Mouse (Mus musculus) neural tube, embryonic 13.5 days (tissue): ENCODE measurements around the gene Slc8a1. TPM values are rescaled to one million over a fixed set of nuclear protein-coding genes. Genes with fewer than 3 reads are reported as not detected.

Experiments
- ATAC-seq: fragments of 200-750 bp; cut with Nextera tagmentation; 2 replicates; pipeline ENCODE4 v1.8.0; 2017; ENCODE audit warnings: low read depth, mild to moderate bottlenecking, moderate TSS enrichment, moderate library complexity
- H3K27ac ChIP-seq: fragments of 300-500 bp; sonication (generic); replicated peaks from 2 replicates; pipeline ENCODE4 v1.5.1; 2015; ENCODE audit warnings: moderate library complexity, mild to moderate bottlenecking, inconsistent platforms
- H3K27me3 ChIP-seq: fragments of 300-500 bp; sonication (generic); 2 replicates; pipeline ENCODE4 v1.6.1; 2015; ENCODE audit warnings: mild to moderate bottlenecking, inconsistent platforms
- H3K36me3 ChIP-seq: fragments of 300-500 bp; sonication (generic); 2 replicates; pipeline ENCODE4 v1.6.1; 2015; ENCODE audit warnings: mild to moderate bottlenecking, inconsistent platforms
- H3K4me1 ChIP-seq: fragments of 300-500 bp; sonication (generic); replicated peaks from 2 replicates; pipeline ENCODE4 v1.6.1; 2015; ENCODE audit warnings: inconsistent platforms
- H3K4me2 ChIP-seq: fragments of 300-500 bp; sonication (generic); 2 replicates; pipeline ENCODE4 v1.6.1; 2015; ENCODE audit warnings: inconsistent platforms, mild to moderate bottlenecking, moderate library complexity
- H3K4me3 ChIP-seq: fragments of 300-500 bp; sonication (generic); 2 replicates; pipeline ENCODE4 v1.5.1; 2015; ENCODE audit warnings: mild to moderate bottlenecking, inconsistent platforms
- H3K9ac ChIP-seq: fragments of 300-500 bp; sonication (generic); 2 replicates; pipeline ENCODE4 v1.6.1; 2015; ENCODE audit warnings: moderate library complexity, mild to moderate bottlenecking, inconsistent platforms
- H3K9me3 ChIP-seq: fragments of 300-500 bp; sonication (generic); 2 replicates; pipeline ENCODE4 v1.6.1; 2016; ENCODE audit warnings: inconsistent platforms
- whole genome bisulfite sequencing: fragments of 180-500 bp; shearing (Covaris S2); methylation state at CpG from one replicate; pipeline ENCODE4 v1.1.7; 2015; 5-methylcytosine and 5-hydroxymethylcytosine counted together
- polyA plus RNA-seq: library from polyadenylated mRNA; unstranded; fragments of >200 nt; fragmentation: Nextera tagmentation; extraction: Ambion mirVana; gene quantifications from 2 replicates; pipeline ENCODE4 v1.2.1, GENCODE M21; 2015

Slc8a1 gene
- polyA plus RNA-seq, 1 experiment from 2014 or later = 13.8 TPM

DNA sequence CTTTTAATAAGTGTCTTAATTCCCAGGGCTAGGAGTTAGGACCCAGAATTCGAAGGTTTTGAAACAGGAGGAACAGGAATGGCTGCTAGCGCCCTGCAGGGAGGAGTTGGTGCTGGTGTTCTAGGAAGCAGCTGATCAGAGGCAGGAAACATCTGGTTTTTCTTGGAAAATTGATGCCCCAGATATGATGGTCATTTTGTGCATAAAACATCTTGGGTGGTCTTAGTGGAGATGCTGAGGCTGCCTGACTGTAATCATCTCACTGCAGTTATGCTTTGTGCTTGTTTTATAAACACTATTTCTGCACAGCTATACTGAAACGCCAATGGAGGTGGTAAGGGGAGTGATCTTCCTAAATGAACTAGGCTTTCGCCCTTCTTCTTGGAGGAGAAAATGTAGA lies 345.1 kb downstream of the Slc8a1 start:
- Histone ChIP-seq H3K4me2 (no peak overlapping the region), H3K4me1 (0 out of 2 replicates have a peak, but pooled peaks cover 3% of the 10 kb centered on the region), H3K9ac (no peak overlapping the region), H3K27ac (no peak overlapping the region), H3K36me3 (0 out of 2 replicates have a peak, but pooled peaks cover 3% of the 10 kb centered on the region), H3K4me3 (no peak overlapping the region), H3K9me3 (no peaks in the 10 kb centered on the region), H3K27me3 (no peaks in the 10 kb centered on the region)
- ATAC-seq = no peak
- 79% methylated on average over 4 of the region's 4 CpGs for WGBS

DNA sequence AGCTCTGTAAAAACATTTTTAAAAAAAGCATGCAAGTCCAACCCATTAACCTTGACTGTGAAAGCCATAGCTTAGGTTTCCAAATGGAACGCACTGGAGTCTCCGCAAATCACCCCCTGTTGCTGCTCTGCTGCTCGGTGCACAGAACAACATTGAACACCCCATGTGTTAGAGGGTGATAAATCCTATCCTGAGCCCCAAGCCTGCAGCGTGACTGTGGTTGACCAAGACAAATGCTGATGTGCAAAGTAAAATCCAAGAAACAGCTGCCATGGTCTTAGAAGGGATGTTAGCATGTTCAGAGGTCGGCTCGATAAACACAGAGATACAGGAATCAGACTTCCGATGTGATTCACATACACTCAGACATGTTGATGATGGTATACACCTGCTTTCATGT lies 346.7 kb downstream of the Slc8a1 start:
- Histone ChIP-seq H3K27ac (no peak overlapping the region), H3K4me3 (no peak overlapping the region), H3K9me3 (no peaks in the 10 kb centered on the region), H3K4me2 (no peak overlapping the region), H3K36me3 (peaks cover 8% of the 10 kb centered on the region; the same call in 1 of the 2 replicates), H3K27me3 (no peaks in the 10 kb centered on the region), H3K4me1 (0 out of 2 replicates have a peak, but pooled peaks cover 3% of the 10 kb centered on the region), H3K9ac (no peak overlapping the region)
- no peak for ATAC-seq
- 74% methylated on average over 7 of the region's 7 CpGs for WGBS

DNA sequence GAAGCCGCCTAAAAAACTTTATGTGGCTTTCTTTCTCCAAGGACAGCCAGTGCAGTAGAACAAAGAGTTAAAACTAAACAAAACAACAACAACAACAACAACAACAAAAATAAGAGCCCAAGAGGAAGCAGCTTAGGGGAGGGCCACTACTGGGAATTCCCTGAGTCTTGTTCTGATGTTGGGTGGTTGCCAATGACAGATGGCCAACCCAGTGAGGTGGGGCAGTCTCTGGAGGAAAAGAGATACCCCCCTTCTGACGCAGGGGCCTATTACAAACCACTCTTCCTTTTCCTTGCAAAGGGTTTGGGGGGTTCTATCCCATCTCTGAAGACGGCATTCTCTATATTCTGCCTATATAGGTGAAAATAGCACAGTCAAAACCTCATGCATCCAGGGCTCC lies 347.4 kb downstream of the Slc8a1 start:
- Histone ChIP-seq H3K9me3 (no peaks in the 10 kb centered on the region), H3K27ac (no peak overlapping the region), H3K4me3 (no peak overlapping the region), H3K4me2 (no peak overlapping the region), H3K4me1 (0 out of 2 replicates have a peak, but pooled peaks cover 3% of the 10 kb centered on the region), H3K27me3 (no peaks in the 10 kb centered on the region), H3K9ac (no peak overlapping the region), H3K36me3 (peaks cover 8% of the 10 kb centered on the region; the same call in 1 of the 2 replicates)
- ATAC-seq = no peak
- 84% methylated on average over 3 of the region's 3 CpGs for WGBS

DNA sequence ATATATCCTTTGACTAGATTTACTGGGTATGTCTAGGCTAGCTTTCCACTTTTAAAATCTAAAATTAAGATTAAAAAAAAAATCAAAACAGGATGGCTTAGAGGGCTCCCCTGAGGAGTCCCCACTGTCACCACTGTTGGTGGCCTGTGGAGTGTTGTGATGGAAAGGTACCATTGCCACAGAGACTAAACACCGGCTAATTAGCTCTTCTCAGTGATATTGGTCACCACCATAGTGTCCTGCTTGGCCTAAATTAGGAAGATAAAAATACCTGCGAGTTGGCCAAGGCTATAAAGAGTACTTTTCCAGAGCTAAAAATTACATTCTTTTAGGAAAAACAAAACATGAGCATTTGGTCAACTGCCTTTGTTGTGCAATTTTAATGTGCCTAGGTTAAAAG lies 352.1 kb downstream of the Slc8a1 start:
- WGBS = 84% methylated on average over 2 of the region's 2 CpGs
- ATAC-seq = no peak

DNA sequence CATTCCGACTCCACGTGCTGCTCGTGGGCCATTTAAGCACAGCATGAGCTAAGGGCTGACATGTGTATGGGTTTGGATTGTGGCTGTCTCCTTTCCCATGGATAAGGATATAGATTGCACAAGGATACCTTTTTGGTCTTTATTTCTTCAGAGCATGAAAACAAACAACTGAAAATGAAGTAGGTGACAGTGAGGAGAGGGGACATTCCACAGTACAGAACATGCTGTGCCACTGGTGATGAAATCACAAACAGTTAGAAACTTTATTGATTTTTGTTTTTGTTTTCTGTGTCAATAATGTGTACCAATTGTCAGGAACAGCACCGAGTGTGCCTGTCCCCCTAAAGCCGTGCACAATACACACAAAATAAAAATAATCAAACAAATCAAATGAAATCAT lies 352.7 kb downstream of the Slc8a1 start:
- peaks cover 8% of the 10 kb centered on the region; the same call in 1 of the 2 replicates for H3K36me3 ChIP-seq
- ATAC-seq = no peak
- 84% methylated on average over 5 of the region's 5 CpGs for WGBS

More for the DNA sequence above, 352.1 kb downstream of the Slc8a1 start:
- no peaks in the 10 kb centered on the region for H3K27me3 ChIP-seq
- no peak overlapping the region for H3K4me2 ChIP-seq
- no peak overlapping the region for H3K4me3 ChIP-seq
- H3K36me3 ChIP-seq = peaks cover 8% of the 10 kb centered on the region; the same call in 1 of the 2 replicates
- H3K27ac ChIP-seq = no peak overlapping the region
- no peaks in the 10 kb centered on the region for H3K9me3 ChIP-seq
- no peak overlapping the region for H3K9ac ChIP-seq
- 0 out of 2 replicates have a peak, but pooled peaks cover 3% of the 10 kb centered on the region for H3K4me1 ChIP-seq

DNA sequence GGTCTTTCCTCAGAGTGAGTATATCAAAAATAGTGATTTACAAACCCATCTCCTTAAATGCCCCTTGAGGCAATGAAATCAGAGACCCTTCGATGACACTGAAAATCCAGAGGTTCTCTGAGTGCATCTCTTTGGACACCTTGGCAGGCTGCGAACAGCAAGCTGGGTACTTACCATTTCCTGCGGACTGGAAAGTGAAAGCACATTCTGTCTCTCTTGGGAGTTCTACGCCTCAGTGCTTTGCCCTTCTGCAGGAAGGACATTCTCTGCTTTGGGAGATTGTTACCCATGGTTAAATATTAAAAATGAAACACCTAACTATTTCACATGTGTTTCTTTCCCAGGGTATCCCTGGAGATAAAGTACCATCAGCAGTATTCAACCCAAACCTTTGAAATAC lies 354.7 kb downstream of the Slc8a1 start:
- no peak for ATAC-seq
- no peaks in the 10 kb centered on the region for H3K9me3 ChIP-seq
- H3K4me2 ChIP-seq = no peak overlapping the region
- H3K27ac ChIP-seq = no peak overlapping the region
- H3K36me3 ChIP-seq = peaks cover 5% of the 10 kb centered on the region; the same call in 1 of the 2 replicates
- WGBS = 84% methylated on average over 4 of the region's 4 CpGs
- H3K27me3 ChIP-seq = no peaks in the 10 kb centered on the region
- no peaks in the 10 kb centered on the region for H3K4me1 ChIP-seq
- no peak overlapping the region for H3K4me3 ChIP-seq
- no peak overlapping the region for H3K9ac ChIP-seq

More for the DNA sequence above, 352.7 kb downstream of the Slc8a1 start:
- no peak overlapping the region for H3K4me3 ChIP-seq
- H3K27ac ChIP-seq = no peak overlapping the region
- no peak overlapping the region for H3K4me2 ChIP-seq
- H3K27me3 ChIP-seq = no peaks in the 10 kb centered on the region
- H3K4me1 ChIP-seq = 0 out of 2 replicates have a peak, but pooled peaks cover 1% of the 10 kb centered on the region
- no peaks in the 10 kb centered on the region for H3K9me3 ChIP-seq
- no peak overlapping the region for H3K9ac ChIP-seq

DNA sequence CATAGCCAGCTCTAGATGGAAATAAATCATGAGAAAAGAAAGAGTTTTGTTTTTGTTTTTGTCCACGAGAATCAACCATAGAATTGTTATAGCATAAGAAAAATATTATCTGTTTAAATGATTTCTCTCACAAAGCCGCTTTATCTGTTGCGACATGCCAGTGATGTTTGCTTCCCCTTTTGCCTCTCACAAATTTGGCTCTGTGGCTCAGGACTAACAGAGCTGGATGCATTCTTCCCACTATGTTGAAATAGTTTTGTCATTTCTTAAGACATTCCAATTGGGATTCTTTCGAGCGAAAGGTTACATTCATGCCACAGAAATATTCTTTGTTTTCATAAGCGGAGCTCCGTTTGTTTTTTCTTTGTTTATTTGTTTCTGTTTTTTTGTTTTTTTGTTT lies 359.7 kb downstream of the Slc8a1 start:
- Histone ChIP-seq H3K9ac (no peak overlapping the region), H3K4me1 (peaks cover 17% of the 10 kb centered on the region; the same call in 1 of the 2 replicates), H3K4me3 (no peak overlapping the region), H3K27ac (no peak overlapping the region), H3K9me3 (no peaks in the 10 kb centered on the region), H3K27me3 (no peaks in the 10 kb centered on the region), H3K4me2 (no peak overlapping the region), H3K36me3 (no peaks in the 10 kb centered on the region)
- WGBS = 83% methylated on average over 7 of the region's 7 CpGs
- ATAC-seq = no peak

DNA sequence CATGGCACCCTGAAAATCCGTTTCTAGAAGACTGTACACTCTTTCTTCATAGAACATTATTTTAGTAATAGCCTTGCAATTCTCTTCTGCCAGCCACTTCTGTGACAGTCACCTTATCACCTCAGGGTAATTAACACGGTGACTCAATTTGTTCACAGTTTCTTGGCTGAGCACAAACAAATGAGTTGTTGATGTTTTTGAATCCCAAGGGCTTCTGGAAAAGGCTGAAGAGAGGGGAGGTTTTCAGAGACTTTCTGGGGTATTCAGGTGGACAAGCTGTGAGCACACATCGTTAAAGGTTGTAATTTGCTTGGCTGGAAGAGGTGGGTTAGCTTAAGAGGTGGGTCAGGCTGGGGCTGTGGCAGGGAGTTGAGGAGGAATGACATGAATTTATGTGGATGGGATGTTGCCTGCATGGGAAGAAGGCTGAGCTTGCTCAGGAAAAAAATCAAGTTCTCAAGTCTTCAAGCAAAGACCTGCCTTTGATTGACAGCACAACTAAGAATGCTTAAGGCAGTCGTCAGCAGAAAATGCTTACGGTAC lies 360.3 kb downstream of the Slc8a1 start:
- Histone ChIP-seq H3K4me2 (no peak overlapping the region), H3K4me1 (peaks cover 17% of the 10 kb centered on the region; the same call in 1 of the 2 replicates), H3K9ac (no peak overlapping the region), H3K27ac (no peak overlapping the region), H3K9me3 (no peaks in the 10 kb centered on the region), H3K27me3 (no peaks in the 10 kb centered on the region), H3K36me3 (no peaks in the 10 kb centered on the region), H3K4me3 (no peak overlapping the region)
- no peak for ATAC-seq
- 35% methylated on average over 5 of the region's 5 CpGs for WGBS

DNA sequence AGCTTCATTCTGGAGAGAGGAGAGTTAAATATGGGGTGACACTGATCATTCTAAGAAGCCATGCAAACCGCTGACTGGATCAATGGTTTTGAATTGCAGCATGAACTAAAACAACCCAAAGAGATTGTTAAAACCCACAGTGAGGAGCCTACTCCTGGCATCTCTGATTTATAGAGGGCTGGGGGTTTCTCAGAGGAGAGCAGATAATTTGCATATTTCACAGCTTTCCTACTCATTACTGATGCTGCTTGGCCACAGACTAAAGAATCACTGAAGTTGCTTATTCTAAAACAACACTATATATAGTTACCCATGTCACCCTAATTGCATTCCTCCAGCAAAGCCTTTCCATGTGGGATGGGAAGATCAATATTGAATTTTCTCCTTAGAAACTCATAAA lies 361.0 kb downstream of the Slc8a1 start:
- peak; percentile 69 for ATAC-seq
- H3K4me1 ChIP-seq = peaks cover 17% of the 10 kb centered on the region; the same call in 1 of the 2 replicates
- no peak overlapping the region for H3K27ac ChIP-seq
- H3K9me3 ChIP-seq = no peaks in the 10 kb centered on the region
- no peak overlapping the region for H3K4me2 ChIP-seq
- H3K4me3 ChIP-seq = no peak overlapping the region
- H3K9ac ChIP-seq = no peak overlapping the region
- H3K27me3 ChIP-seq = no peaks in the 10 kb centered on the region
- H3K36me3 ChIP-seq = no peaks in the 10 kb centered on the region
- WGBS = 6% methylated on average over 1 of the region's 1 CpGs

DNA sequence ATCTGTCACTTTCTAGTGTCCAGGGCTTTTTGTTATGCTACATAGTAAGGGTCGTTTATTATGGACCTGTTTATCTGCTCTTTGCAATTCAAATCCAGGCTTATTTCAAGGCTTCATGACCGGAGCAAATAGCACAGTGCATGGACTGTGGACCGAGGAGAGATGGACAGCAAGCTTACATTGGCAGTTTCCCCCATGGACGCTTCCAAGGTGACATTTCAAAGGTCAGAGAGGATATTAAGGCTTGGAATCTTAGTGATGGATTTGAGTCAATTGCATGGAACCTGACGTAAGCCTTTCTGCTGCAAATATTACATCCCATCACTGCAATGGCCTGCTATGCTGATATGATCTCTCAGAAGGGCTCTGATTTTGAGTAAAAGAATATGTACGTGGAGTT lies 362.3 kb downstream of the Slc8a1 start:
- H3K4me1 ChIP-seq = peaks cover 17% of the 10 kb centered on the region; the same call in 1 of the 2 replicates
- no peak overlapping the region for H3K4me3 ChIP-seq
- no peaks in the 10 kb centered on the region for H3K9me3 ChIP-seq
- no peaks in the 10 kb centered on the region for H3K36me3 ChIP-seq
- no peaks in the 10 kb centered on the region for H3K27me3 ChIP-seq
- no peak overlapping the region for H3K27ac ChIP-seq
- ATAC-seq = no peak
- 75% methylated on average over 6 of the region's 6 CpGs for WGBS
- H3K9ac ChIP-seq = no peak overlapping the region
- H3K4me2 ChIP-seq = no peak overlapping the region

DNA sequence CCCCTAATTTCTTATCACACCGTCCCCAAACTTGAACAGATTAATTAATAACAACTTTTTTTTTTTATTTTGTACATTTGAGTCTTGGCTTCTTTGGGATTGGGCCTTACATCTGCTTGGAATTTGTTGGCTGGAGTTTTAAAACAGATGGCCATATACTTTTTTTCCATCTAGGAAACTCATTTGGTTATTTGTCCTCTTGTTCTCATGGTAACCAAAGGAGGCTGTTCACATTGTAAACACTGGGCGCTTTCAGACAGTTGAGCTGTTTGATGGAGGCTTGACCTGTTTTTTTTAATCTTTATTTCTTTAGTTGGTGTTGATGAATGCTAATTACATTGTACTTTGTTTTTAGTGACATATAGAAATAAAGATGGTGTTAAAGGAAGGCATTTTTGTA lies 369.1 kb downstream of the Slc8a1 start:
- Histone ChIP-seq H3K27ac (no peak overlapping the region), H3K4me1 (no peaks in the 10 kb centered on the region), H3K9me3 (no peaks in the 10 kb centered on the region), H3K4me2 (no peak overlapping the region), H3K36me3 (no peaks in the 10 kb centered on the region), H3K9ac (no peak overlapping the region), H3K4me3 (no peak overlapping the region), H3K27me3 (no peaks in the 10 kb centered on the region)
- no peak for ATAC-seq
- WGBS = 81% methylated on average over 2 of the region's 2 CpGs

DNA sequence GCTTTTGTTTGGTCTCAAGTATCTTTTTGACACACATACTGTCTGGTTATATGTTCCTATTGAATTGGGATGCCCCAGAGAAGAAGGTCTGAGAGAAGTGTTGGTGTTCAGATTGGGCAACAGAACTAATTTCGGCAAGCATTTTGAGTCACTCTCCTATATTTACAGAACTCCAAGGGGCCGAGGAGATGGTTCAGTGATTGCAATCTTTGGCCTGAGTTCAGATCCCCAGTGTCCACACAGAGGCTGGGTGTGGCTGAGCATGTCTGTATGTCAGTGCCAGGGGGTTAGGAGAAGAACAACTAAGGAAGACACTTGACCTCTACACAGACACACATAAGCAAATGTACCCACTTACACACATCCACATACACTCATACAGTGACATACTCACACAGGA lies 369.7 kb downstream of the Slc8a1 start:
- Histone ChIP-seq H3K4me2 (no peak overlapping the region), H3K36me3 (no peaks in the 10 kb centered on the region), H3K27me3 (no peaks in the 10 kb centered on the region), H3K9ac (no peak overlapping the region), H3K4me3 (no peak overlapping the region), H3K9me3 (no peaks in the 10 kb centered on the region), H3K4me1 (no peaks in the 10 kb centered on the region), H3K27ac (no peak overlapping the region)
- 87% methylated on average over 2 of the region's 2 CpGs for WGBS
- no peak for ATAC-seq

DNA sequence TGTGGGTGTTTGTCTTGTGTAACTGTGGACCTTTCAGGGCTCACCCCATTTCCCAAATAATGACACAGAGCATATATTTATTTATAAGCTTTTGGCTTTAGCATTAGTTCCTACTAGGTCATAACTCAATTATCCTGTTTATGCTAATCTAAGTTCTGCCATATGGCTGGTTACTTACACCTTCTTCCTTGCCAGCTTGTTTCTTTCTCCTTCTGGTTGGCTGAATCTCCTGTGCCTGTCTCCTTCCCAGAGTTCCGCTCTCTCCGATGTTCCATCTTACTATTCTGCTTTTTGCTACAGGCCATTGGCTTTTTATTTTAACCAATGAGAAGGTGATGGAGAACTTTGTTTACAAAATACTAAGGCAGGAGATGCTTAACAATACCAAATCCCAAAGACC lies 374.8 kb downstream of the Slc8a1 start:
- no peaks in the 10 kb centered on the region for H3K36me3 ChIP-seq
- 96% methylated on average over 2 of the region's 2 CpGs for WGBS

More for the DNA sequence above, 374.8 kb downstream of the Slc8a1 start:
- Histone ChIP-seq H3K4me1 (no peaks in the 10 kb centered on the region), H3K4me2 (no peak overlapping the region), H3K27me3 (no peaks in the 10 kb centered on the region), H3K4me3 (no peak overlapping the region), H3K27ac (no peak overlapping the region), H3K9ac (no peak overlapping the region), H3K9me3 (no peaks in the 10 kb centered on the region)
- ATAC-seq = no peak
